Mouse (Mus musculus): ENCODE measurements around the gene Cby3. TPM values are rescaled to one million over a fixed set of nuclear protein-coding genes. Genes with fewer than 3 reads are reported as not detected.

The Cby3 gene
- polyA plus RNA-seq, 1 experiment: not detected

DNA sequence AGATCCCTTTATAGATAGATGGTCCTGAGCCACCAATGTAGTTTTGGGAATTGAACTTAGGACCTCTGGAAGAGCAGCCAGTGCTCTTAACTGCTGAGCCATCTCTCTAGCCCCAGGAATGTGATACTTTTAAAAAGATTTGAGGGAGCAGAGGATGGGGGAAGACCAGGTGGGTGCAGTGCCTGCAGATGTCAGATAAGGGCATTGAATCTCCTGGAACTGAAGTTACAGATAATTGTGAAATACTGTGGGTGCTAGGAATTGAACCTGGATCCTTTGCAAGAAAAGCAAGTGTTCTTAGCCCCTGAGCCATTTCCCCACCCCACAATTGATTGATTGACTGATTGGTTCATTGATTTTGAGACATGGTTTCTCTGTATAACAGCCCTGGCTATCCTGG is 11.1 kb downstream of the Cby3 start:
- H3K4me3 ChIP-seq: no peak overlapping the region
- no peak overlapping the region for H3K4me2 ChIP-seq (ENCODE audit: low read depth)
- H3K36me3 ChIP-seq (ENCODE audit: control insufficient read depth, insufficient read depth): no peaks in the 10 kb centered on the region
- no peak overlapping the region for H3ac ChIP-seq (ENCODE audit: control insufficient read depth, insufficient read length)
- H3K79me2 ChIP-seq (ENCODE audit: control insufficient read depth, insufficient read depth): no peaks in the 10 kb centered on the region
- TF ChIP-seq POLR2A (IDR thresholded peaks at IDR 0.05; ENCODE audit: insufficient read length, low read depth) (no peak), TCF3 (IDR thresholded peaks at IDR 0.05; ENCODE audit: insufficient read length, low read depth) (no peak), USF1 (IDR thresholded peaks at IDR 0.05; ENCODE audit: low read depth) (no peak), REST (IDR thresholded peaks at IDR 0.05; ENCODE audit: insufficient read depth, insufficient read length) (no peak), SRF (IDR thresholded peaks at IDR 0.05; ENCODE audit: control insufficient read depth, insufficient read length, low read depth) (no peak), MAX (IDR thresholded peaks at IDR 0.05; ENCODE audit: low read depth) (no peak), TCF12 (IDR thresholded peaks at IDR 0.05; ENCODE audit: insufficient read depth, poor library complexity, severe bottlenecking) (no peak), MYOG (IDR thresholded peaks at IDR 0.05; ENCODE audit: control insufficient read depth in 1 of 3, insufficient read depth in 1 of 3, insufficient read length in 2 of 3, low read depth in 2 of 3) (no peak), CEBPB (IDR thresholded peaks at IDR 0.05; ENCODE audit: insufficient read depth, poor library complexity, severe bottlenecking) (no peak), E2F4 (IDR thresholded peaks at IDR 0.05; ENCODE audit: insufficient read depth) (no peak), POLR2AphosphoS2 (IDR thresholded peaks at IDR 0.05; ENCODE audit: insufficient read length, low read depth) (no peak), MYOD1 (IDR thresholded peaks at IDR 0.05; ENCODE audit: control insufficient read depth in 1 of 3, insufficient read length in 2 of 3, low read depth in 2 of 3) (no peak)
- H3K27me3 ChIP-seq (ENCODE audit: control insufficient read depth, insufficient read depth, insufficient read length): no peaks in the 10 kb centered on the region

DNA sequence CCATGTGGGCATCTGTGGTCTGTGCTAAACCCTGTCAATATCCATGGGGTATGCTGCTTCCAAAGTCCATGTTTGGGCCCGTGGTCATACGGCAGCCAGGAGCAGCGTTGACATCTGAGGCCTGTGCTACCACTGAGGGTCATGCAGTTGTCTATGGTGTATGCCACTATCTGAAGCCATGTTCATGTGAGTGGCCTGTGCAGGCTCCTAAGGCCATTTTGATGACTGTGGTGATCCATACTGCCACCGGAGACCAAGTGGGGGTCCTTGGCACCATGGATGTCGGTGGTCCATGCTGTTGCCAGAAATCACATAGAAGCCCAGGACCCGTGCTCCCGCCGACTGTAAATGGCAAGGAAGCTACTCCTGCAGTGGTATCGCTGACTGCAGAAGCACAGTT is 13.3 kb downstream of the Cby3 start:
- Histone ChIP-seq H3K27me3 (ENCODE audit: control insufficient read depth, insufficient read depth, insufficient read length) (no peaks in the 10 kb centered on the region), H3K36me3 (ENCODE audit: control insufficient read depth, insufficient read depth) (no peaks in the 10 kb centered on the region), H3K79me2 (ENCODE audit: control insufficient read depth, insufficient read depth) (no peaks in the 10 kb centered on the region), H3K4me3 (no peak overlapping the region), H3ac (ENCODE audit: control insufficient read depth, insufficient read length) (no peak overlapping the region), H3K4me2 (ENCODE audit: low read depth) (no peak overlapping the region)
- no peak for TF ChIP-seq TCF3 (IDR thresholded peaks at IDR 0.05; ENCODE audit: insufficient read length, low read depth)
- no peak for TF ChIP-seq POLR2A (IDR thresholded peaks at IDR 0.05; ENCODE audit: insufficient read length, low read depth)
- TF ChIP-seq E2F4 (IDR thresholded peaks at IDR 0.05; ENCODE audit: insufficient read depth): no peak
- TF ChIP-seq REST (IDR thresholded peaks at IDR 0.05; ENCODE audit: insufficient read depth, insufficient read length): no peak
- TF ChIP-seq MYOD1 (IDR thresholded peaks at IDR 0.05; ENCODE audit: control insufficient read depth in 1 of 3, insufficient read length in 2 of 3, low read depth in 2 of 3): no peak
- no peak for TF ChIP-seq CEBPB (IDR thresholded peaks at IDR 0.05; ENCODE audit: insufficient read depth, poor library complexity, severe bottlenecking)
- no peak for TF ChIP-seq TCF12 (IDR thresholded peaks at IDR 0.05; ENCODE audit: insufficient read depth, poor library complexity, severe bottlenecking)
- TF ChIP-seq POLR2AphosphoS2 (IDR thresholded peaks at IDR 0.05; ENCODE audit: insufficient read length, low read depth): no peak

DNA sequence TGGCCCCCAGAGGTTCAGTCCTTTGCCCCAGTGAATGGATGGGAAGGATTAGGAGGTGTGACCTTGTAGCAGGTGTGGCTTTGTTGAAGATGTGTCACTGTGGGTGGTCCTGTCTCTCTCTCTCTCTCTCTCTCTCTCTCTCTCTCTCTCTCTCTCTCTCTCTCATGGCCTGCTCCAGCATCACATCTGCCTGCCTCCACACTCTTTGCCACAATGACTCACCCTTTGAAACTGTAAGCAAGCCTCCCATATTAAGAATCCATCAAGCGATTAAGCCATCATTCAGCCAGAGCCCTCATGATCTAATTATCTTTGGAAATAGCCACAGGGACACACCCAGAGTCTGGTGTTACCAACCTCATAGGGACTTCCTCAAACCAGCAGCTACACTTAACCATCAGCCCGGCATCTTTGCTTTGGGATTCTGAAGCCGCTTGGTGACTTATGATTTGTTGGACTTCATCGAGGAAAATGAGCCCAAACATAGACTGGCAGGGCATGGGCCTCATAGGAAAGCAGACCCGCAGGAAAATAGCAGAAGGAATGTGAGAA is 15.2 kb downstream of the Cby3 start:
- Histone ChIP-seq H3K27me3 (ENCODE audit: control insufficient read depth, insufficient read depth, insufficient read length) (no peaks in the 10 kb centered on the region), H3K4me3 (no peak overlapping the region), H3K36me3 (ENCODE audit: control insufficient read depth, insufficient read depth) (no peaks in the 10 kb centered on the region), H3K4me2 (ENCODE audit: low read depth) (peak overlapping the region; percentile 44), H3ac (ENCODE audit: control insufficient read depth, insufficient read length) (no peak overlapping the region), H3K79me2 (ENCODE audit: control insufficient read depth, insufficient read depth) (no peaks in the 10 kb centered on the region)
- TF ChIP-seq MAX (IDR thresholded peaks at IDR 0.05; ENCODE audit: low read depth): no peak
- no peak for TF ChIP-seq SRF (IDR thresholded peaks at IDR 0.05; ENCODE audit: control insufficient read depth, insufficient read length, low read depth)
- peak in 1 of 3 experiments; percentile 42 for TF ChIP-seq MYOD1 (IDR thresholded peaks at IDR 0.05; ENCODE audit: control insufficient read depth in 1 of 3, insufficient read length in 2 of 3, low read depth in 2 of 3)
- 0 out of 2 replicates have a peak, but pooled peaks have one; percentile 5 for TF ChIP-seq CEBPB (IDR thresholded peaks at IDR 0.05; ENCODE audit: insufficient read depth, poor library complexity, severe bottlenecking)
- no peak for TF ChIP-seq TCF3 (IDR thresholded peaks at IDR 0.05; ENCODE audit: insufficient read length, low read depth)
- TF ChIP-seq POLR2AphosphoS2 (IDR thresholded peaks at IDR 0.05; ENCODE audit: insufficient read length, low read depth): no peak

DNA sequence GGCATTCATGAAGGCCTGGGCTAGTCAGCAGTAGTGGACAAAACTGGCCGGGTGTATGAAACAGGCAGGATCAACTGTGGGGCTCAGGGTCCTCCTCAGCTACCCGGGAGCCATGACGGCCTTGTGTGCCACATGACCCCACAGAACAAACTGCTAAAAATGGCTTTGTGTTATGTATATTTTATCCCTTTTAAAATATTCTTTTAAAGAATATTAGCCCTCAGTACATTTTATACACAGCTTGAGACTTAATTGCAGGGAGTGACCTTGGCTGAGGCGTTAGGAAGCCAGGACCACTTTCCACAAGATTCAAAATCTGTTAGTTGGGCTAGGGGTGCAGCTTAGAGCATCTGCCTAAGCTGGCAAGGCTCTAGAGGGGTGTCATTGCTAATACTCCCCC is 16.7 kb downstream of the Cby3 start:
- H3K4me3 ChIP-seq: no peak overlapping the region
- no peaks in the 10 kb centered on the region for H3K27me3 ChIP-seq (ENCODE audit: control insufficient read depth, insufficient read depth, insufficient read length)
- no peak overlapping the region for H3ac ChIP-seq (ENCODE audit: control insufficient read depth, insufficient read length)
- H3K36me3 ChIP-seq (ENCODE audit: control insufficient read depth, insufficient read depth): no peaks in the 10 kb centered on the region
- H3K79me2 ChIP-seq (ENCODE audit: control insufficient read depth, insufficient read depth): no peaks in the 10 kb centered on the region
- TF ChIP-seq SRF (IDR thresholded peaks at IDR 0.05; ENCODE audit: control insufficient read depth, insufficient read length, low read depth): no peak
- TF ChIP-seq TCF3 (IDR thresholded peaks at IDR 0.05; ENCODE audit: insufficient read length, low read depth): no peak
- no peak for TF ChIP-seq MYOG (IDR thresholded peaks at IDR 0.05; ENCODE audit: control insufficient read depth in 1 of 3, insufficient read depth in 1 of 3, insufficient read length in 2 of 3, low read depth in 2 of 3)
- no peak for TF ChIP-seq MAX (IDR thresholded peaks at IDR 0.05; ENCODE audit: low read depth)
- no peak for TF ChIP-seq E2F4 (IDR thresholded peaks at IDR 0.05; ENCODE audit: insufficient read depth)
- no peak for TF ChIP-seq POLR2AphosphoS2 (IDR thresholded peaks at IDR 0.05; ENCODE audit: insufficient read length, low read depth)
- TF ChIP-seq TCF12 (IDR thresholded peaks at IDR 0.05; ENCODE audit: insufficient read depth, poor library complexity, severe bottlenecking): no peak
- TF ChIP-seq REST (IDR thresholded peaks at IDR 0.05; ENCODE audit: insufficient read depth, insufficient read length): no peak
- TF ChIP-seq CEBPB (IDR thresholded peaks at IDR 0.05; ENCODE audit: insufficient read depth, poor library complexity, severe bottlenecking): no peak
- no peak for TF ChIP-seq POLR2A (IDR thresholded peaks at IDR 0.05; ENCODE audit: insufficient read length, low read depth)
- TF ChIP-seq MYOD1 (IDR thresholded peaks at IDR 0.05; ENCODE audit: control insufficient read depth in 1 of 3, insufficient read length in 2 of 3, low read depth in 2 of 3): no peak
- TF ChIP-seq USF1 (IDR thresholded peaks at IDR 0.05; ENCODE audit: low read depth): no peak
- H3K4me2 ChIP-seq (ENCODE audit: low read depth): peak overlapping the region; percentile 42

DNA sequence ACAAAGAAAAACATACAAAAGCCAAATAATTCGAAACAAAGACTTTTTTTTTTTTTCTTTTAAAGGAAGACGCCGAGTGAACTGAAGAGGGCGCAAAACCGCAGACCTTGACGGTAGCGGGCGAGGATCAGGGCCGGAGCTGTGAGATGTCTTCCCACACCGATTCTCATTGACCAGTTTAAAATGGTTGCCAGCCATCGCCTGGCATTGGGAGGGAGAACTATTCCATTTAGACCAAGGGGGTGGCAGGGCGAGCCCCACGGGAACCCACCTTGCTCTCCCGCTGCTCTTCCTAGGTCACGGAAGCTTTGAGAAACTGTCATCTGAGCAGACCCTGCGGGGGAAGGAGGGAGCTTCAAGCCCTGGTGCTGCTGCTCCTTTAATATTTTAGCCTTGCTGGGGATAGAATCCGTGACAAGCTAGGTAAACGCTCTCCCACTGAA is 17.2 kb downstream of the Cby3 start:
- TF ChIP-seq CEBPB (IDR thresholded peaks at IDR 0.05; ENCODE audit: insufficient read depth, poor library complexity, severe bottlenecking) (no peak), SRF (IDR thresholded peaks at IDR 0.05; ENCODE audit: control insufficient read depth, insufficient read length, low read depth) (no peak), POLR2A (IDR thresholded peaks at IDR 0.05; ENCODE audit: insufficient read length, low read depth) (no peak), USF1 (IDR thresholded peaks at IDR 0.05; ENCODE audit: low read depth) (no peak), MYOD1 (IDR thresholded peaks at IDR 0.05; ENCODE audit: control insufficient read depth in 1 of 3, insufficient read length in 2 of 3, low read depth in 2 of 3) (no peak), REST (IDR thresholded peaks at IDR 0.05; ENCODE audit: insufficient read depth, insufficient read length) (no peak), MYOG (IDR thresholded peaks at IDR 0.05; ENCODE audit: control insufficient read depth in 1 of 3, insufficient read depth in 1 of 3, insufficient read length in 2 of 3, low read depth in 2 of 3) (no peak), TCF3 (IDR thresholded peaks at IDR 0.05; ENCODE audit: insufficient read length, low read depth) (no peak), MAX (IDR thresholded peaks at IDR 0.05; ENCODE audit: low read depth) (no peak), TCF12 (IDR thresholded peaks at IDR 0.05; ENCODE audit: insufficient read depth, poor library complexity, severe bottlenecking) (no peak), E2F4 (IDR thresholded peaks at IDR 0.05; ENCODE audit: insufficient read depth) (no peak), POLR2AphosphoS2 (IDR thresholded peaks at IDR 0.05; ENCODE audit: insufficient read length, low read depth) (no peak)
- H3K79me2 ChIP-seq (ENCODE audit: control insufficient read depth, insufficient read depth): peaks cover 3% of the 10 kb centered on the region
- H3K27me3 ChIP-seq (ENCODE audit: control insufficient read depth, insufficient read depth, insufficient read length): no peaks in the 10 kb centered on the region

More for the DNA sequence above, 17.2 kb downstream of the Cby3 start:
- H3K4me3 ChIP-seq: no peak overlapping the region
- no peak overlapping the region for H3ac ChIP-seq (ENCODE audit: control insufficient read depth, insufficient read length)
- no peaks in the 10 kb centered on the region for H3K36me3 ChIP-seq (ENCODE audit: control insufficient read depth, insufficient read depth)
- H3K4me2 ChIP-seq (ENCODE audit: low read depth): peak overlapping the region; percentile 42
